Mouse (Mus musculus): ENCODE measurements around the gene Ddah1. TPM values are rescaled to one million over a fixed set of nuclear protein-coding genes. Genes with fewer than 3 reads are reported as not detected.
"Not testable (repeated sequence)": the region's sequence is repeated elsewhere in the genome, so short reads cannot be mapped to it uniquely, and the experiment has no call there.

The Ddah1 gene
- polyA plus RNA-seq, 1 experiment from 2014 or later: 3.2 TPM

- peak; percentile 53 for DNase-seq (ENCODE audit: low spot score)
Measured at GRCm38 (mm10) chr3:145904850-145905776, 146.6 kb downstream of the Ddah1 start.

DNA sequence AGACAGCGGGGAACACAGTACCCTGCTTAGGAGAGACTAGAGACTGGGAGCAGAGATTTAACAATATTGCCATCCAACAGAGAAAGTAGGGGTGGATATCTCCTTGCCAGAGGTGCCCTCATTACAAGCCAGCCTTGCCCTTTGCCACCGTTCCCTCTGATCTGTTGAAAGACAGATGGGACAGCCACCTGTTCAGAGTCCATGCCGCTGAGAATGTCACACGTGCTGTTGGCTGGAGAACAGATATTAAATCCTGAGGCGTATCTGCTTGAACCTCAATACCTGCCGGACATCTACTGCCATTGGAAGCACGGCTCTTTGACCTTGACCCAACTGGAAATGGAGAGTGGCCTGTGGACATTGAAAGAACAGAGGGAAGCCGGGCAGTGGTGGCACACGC, 148.1 kb downstream of the Ddah1 start:
- DNase-seq (ENCODE audit: low spot score): no peak

DNA sequence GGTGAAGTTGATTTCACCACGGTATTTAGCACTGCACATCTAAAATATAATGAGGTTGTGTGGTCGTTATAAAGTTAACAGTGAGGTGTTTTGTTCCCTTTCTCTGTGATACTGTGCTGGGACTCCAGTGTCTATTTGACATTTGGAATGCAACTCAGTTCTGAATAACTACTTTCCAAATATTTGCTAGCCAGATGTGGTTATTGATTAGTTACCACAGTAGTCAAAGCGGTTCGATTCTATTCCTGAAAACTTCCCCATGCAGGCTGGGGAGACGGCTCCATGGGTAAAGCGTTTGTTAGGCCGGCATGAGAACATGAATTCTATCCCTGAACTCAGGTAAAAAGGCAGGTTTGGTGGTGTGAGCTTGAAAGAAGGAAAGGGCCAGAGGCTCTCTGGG, 154.0 kb downstream of the Ddah1 start:
- no peak for DNase-seq (ENCODE audit: low spot score)

- no peak for DNase-seq (ENCODE audit: low spot score)
Measured at GRCm38 (mm10) chr3:145913263-145913662, 154.8 kb downstream of the Ddah1 start.

- DNase-seq (ENCODE audit: low spot score): not testable (repeated sequence)
Measured at GRCm38 (mm10) chr3:145913942-145914341, 155.5 kb downstream of the Ddah1 start.

DNA sequence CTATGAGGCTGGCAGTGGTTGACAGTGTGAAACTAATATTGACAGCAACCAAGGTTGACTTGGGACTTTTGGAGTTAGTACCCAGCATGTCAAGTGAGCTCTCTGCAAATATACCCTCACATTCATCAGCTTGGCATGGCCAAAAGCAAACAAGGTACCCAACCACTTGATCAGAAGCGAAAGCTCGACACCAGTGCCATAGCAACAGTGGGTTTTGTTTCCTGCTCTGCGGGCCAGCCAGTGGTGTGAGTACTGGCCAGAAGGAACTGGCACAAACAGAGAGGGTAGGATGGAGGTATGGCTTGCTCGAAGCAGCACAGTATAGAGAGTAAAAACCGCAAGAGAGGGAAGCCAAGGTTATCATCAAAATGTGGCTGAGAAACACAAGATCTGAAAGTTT, 157.9 kb downstream of the Ddah1 start:
- no peak for DNase-seq (ENCODE audit: low spot score)

DNA sequence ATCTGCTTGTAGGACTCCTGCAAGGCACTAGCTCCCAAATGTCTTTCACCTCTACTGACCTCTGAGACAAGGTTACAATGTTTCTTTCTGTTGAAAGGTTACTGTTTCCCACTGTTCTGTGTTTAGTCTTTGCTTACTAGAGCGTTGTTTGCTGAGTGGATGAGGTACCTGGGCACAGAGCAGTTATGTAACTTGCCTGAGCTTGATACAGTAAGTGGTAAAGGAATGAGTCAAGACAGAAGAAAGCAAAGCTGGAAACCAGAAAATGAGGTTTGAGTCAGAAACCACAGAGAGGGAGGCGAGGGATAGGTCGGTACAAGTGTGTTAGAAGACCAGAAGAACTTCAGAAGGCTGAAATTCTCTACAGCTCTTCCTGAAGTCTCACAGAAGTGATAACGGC, 158.4 kb downstream of the Ddah1 start:
- DNase-seq (ENCODE audit: low spot score): no peak

DNA sequence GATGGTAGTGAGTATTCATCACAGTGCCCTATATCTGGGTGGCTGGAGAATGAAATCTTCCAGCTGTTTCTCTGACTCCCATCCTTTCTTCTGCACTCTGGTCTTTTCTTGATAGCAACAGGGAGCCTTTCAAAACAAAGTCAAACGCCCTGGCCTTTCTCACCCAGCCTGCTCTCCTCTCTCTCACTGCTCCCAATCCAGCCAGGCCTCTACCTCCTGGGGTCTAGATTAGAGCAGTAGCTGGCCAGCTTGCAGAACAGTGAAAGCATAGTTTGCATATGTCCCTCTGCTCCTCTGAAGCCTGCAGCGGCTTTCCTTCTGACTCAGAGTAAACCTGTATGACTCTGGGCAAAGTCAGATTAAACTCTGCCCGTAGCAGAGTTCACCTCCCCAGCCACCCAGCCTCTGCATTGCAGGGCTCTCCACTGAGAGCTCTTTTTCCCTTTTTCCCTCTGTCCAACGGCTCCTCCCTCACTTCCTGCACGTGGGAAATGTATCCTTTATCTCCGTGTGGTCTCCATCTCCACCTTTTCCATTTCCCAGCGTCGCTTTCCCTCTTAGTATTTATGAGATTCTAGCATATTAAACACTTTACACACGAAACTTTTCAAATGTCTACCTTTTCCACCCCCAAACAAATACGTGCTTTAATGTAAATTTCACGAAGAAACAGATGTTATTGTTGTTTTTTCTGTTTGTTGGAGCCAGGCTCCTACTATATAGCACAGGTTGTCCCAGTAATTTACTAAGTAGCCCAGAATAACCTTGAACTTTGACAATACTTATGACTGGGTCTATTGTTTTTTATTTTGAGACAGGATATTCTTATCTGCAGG, 163.8 kb downstream of the Ddah1 start, which contains the start of gene Bcl10:
Gene Bcl10, plus strand, starts transcription at position 786 of the 836 bp plus-strand sequence.
- no peak for DNase-seq (ENCODE audit: low spot score)

DNA sequence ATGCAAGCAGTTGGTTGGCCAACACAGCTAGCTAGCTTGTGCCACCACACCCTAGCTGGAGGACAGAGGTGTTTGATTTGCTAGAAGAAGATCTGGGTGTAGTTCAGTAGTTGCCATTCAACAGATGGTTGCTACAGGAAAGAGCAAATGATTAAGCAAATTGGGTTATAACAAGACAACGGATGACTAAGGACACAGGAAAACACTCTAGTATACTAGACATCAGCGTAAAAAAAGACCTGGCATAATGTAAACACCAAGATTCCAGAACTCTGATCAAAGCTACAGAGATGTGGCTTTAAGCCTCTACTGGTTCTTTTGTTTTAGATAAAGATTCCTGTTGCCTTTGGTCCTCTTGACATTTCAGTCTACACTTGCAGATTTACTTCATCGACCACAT, 164.5 kb downstream of the Ddah1 start:
- no peak for DNase-seq (ENCODE audit: low spot score)

- peak; percentile 100 for DNase-seq (ENCODE audit: low spot score)
Measured at GRCm38 (mm10) chr3:145923874-145924577, 165.6 kb downstream of the Ddah1 start.

GRCm38 (mm10) chr3:145924649-145925337, 166.3 kb downstream of the Ddah1 start:
- no peak for DNase-seq (ENCODE audit: low spot score)

- DNase-seq (ENCODE audit: low spot score): no peak
Measured at GRCm38 (mm10) chr3:145925506-145925905, 167.0 kb downstream of the Ddah1 start.

DNA sequence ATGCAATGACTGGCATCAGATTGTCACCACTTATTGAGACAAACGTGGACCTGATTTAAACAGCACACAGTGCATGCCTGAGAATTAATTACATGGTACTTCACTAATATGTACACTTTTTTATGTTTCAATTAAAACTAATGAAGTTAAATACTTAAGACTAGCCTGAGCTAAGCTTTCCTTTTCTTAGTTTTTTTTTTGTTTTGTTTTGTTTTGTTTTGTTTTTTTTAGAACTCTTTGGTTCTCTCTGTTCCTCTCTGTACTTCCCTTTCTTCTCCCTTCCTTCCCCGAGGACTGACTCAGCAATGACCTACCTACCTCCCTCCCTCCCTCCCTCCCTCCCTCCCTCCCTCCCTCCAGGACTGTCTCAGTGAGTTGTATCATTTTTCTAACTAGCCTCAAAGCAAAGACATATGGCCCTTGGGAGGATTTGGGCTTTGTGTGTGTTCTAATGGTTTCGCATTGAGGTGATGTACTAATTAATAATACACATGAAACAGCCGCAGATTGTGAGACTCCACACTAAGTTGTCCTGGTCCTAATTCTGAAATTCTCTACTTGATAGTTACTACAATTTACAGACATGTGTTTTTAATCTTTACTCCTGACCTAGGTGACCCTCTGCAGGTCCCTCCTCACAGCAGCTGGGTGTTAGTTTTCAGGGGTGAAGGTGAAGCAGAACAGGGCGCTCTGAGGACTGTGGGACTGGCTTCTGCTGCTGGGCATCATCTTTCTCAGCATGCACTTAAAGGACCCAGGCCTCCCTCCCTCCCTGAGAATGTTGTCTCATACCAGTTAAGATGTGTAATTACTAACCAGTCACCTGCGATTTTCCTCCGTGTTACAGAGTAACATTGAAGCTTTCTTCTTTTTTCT, 171.3 kb downstream of the Ddah1 start:
- no peak for DNase-seq (ENCODE audit: low spot score)

DNA sequence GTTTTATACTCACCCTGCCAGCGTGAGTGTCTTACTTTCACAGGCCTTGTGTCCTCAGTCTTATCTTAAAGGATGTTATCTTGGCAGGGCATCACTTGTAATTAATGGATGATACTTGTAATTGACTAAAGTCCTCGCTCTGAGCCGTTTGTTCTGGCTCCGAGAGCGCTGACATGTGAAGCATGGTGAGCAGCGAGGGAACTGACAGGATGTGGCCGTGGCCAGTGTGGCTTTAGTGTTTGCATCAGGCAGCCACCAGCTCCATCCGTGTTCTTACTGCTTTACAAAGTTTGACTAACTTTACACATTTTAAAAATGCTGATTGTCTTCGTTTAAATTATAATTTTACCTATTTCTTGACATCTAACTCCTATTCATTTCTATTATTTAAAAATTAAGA, 175.4 kb downstream of the Ddah1 start:
- DNase-seq (ENCODE audit: low spot score): peak; percentile 35

- peak; percentile 95 for DNase-seq (ENCODE audit: low spot score)
Measured at GRCm38 (mm10) chr3:145937505-145938404, 179.3 kb downstream of the Ddah1 start, which contains the start of gene 2410004B18Rik. 2410004B18Rik (plus strand) TSS chr3:145938014.

GRCm38 (mm10) chr3:145938405-145939349, 180.2 kb downstream of the Ddah1 start:
- DNase-seq (ENCODE audit: low spot score): no peak

GRCm38 (mm10) chr3:145939402-145939801, 180.9 kb downstream of the Ddah1 start:
- no peak for DNase-seq (ENCODE audit: low spot score)

DNA sequence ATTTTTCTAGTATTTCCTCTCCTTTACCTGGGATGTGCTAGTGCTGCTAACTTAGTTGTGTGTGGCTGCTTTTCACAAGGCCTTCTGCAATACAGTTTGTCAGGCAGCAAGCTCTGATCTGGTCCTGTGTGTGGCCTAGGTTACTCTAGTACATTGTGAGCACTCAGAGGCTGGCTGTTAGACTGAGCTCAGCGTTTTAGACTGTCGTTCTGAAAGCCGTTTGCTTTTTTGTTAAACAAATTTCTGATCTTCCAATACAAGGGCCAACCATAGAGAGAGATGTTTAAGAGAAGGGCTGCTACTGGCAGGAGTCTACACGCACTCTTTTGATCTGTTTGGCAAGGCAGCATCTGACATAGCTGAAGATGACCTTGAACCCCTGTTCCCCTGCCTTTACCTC, 181.5 kb downstream of the Ddah1 start:
- no peak for DNase-seq (ENCODE audit: low spot score)

All from thymus, postnatal 0 days (tissue).